Mouse (Mus musculus) forebrain, embryonic 14.5 days (tissue): Measurements from ENCODE around the gene Asna1. TPM values are rescaled to one million over a fixed set of nuclear protein-coding genes. Genes with fewer than 3 reads are reported as not detected.

Experiments
- ATAC-seq: fragments of 200-750 bp; cut with Nextera tagmentation; 2 replicates; pipeline ENCODE4 v1.8.0; 2017; ENCODE audit warnings: mild to moderate bottlenecking, moderate library complexity
- DNase-seq: peaks from one replicate; pipeline ENCODE4 v3.0.0-alpha.2; 2015; ENCODE audit warnings: low spot score
- H3K27ac ChIP-seq: fragments of 300-500 bp; sonication (generic); 2 replicates; pipeline ENCODE4 v1.5.1; 2014; ENCODE audit warnings: low read depth, mild to moderate bottlenecking, control low read depth, low read length, moderate library complexity
- H3K27me3 ChIP-seq: fragments of 300-500 bp; sonication (generic); replicated peaks from 2 replicates; pipeline ENCODE4 v1.6.1; 2014; ENCODE audit warnings: low read length, control low read depth, mixed read lengths; ENCODE audit not compliant: control insufficient read depth, insufficient read depth
- H3K36me3 ChIP-seq: fragments of 300-500 bp; sonication (generic); 2 replicates; pipeline ENCODE4 v1.6.1; 2014; ENCODE audit warnings: low read length, control low read depth; ENCODE audit not compliant: control insufficient read depth, insufficient read depth
- H3K4me1 ChIP-seq: fragments of 300-500 bp; sonication (generic); 2 replicates; pipeline ENCODE4 v1.6.1; 2014; ENCODE audit warnings: antibody characterized with exemption, low read length, control low read depth; ENCODE audit not compliant: control insufficient read depth, insufficient read depth
- H3K4me2 ChIP-seq: fragments of 300-500 bp; sonication (generic); 2 replicates; pipeline ENCODE4 v1.6.1; 2014; ENCODE audit warnings: mild to moderate bottlenecking, control low read depth, low read length
- H3K4me3 ChIP-seq: fragments of 300-500 bp; sonication (generic); 2 replicates; pipeline ENCODE4 v1.5.1; 2014; ENCODE audit warnings: low read depth, low read length, control low read depth
- H3K9ac ChIP-seq: fragments of 300-500 bp; sonication (generic); 2 replicates; pipeline ENCODE4 v1.6.1; 2014; ENCODE audit warnings: mild to moderate bottlenecking, low read length, control low read depth, moderate library complexity
- H3K9me3 ChIP-seq: fragments of 300-500 bp; sonication (generic); replicated peaks from 2 replicates; pipeline ENCODE4 v1.6.1; 2016; ENCODE audit warnings: low read length, control low read depth, mixed read lengths; ENCODE audit not compliant: control insufficient read depth
- WGBS: fragments of 180-500 bp; shearing (Covaris S2); extraction: QIAGEN DNeasy Blood & Tissue Kit; methylation state at CpG from one replicate; pipeline ENCODE4 v1.1.7; 2014; 5-methylcytosine and 5-hydroxymethylcytosine counted together
- polyA plus RNA-seq: library from polyadenylated mRNA; unstranded; fragments of >200 nt; fragmentation: Nextera tagmentation; extraction: Ambion mirVana; gene quantifications from 2 replicates; pipeline ENCODE4 v1.2.1, GENCODE M21; 2014

Gene Asna1
- polyA plus RNA-seq, 1 experiment from 2014 or later = 178 TPM

DNA sequence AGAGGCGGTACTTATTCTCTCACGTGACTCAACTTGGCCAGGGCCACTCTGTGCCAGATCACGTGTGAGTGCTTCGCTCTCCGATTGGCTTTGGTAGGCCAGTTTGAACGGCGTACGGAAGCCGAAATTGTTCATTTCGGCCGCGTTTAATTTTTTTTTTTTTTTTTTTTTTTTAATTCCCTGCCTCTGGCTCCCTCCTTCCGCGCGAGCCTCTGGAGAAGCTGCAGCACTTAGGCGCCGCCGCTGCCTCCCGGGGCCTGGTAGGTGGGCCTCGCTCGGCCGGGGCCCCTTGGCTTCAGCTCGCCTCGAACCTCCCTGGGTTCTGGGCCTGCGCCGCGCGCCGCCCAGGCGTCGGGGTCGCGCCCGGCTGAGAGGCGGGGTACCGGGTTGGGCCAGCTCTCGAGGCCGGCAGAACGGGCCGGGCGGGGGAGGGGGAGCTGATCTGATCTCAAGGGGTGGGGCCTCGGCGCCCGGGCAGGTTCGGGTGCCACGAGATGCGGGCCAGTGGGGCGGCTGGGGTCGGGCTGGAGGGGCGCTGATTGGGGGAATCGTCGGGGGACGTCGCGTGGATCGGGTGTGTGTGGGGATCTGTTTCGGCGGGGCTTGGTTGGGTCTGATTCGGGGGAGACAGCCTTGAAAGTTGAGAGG lies 11.8 kb upstream of the Asna1 start, which contains the start of gene Tnpo2:
TSS of gene Tnpo2 (plus strand) at position 198 of the 648 bp plus-strand sequence.
- DNase-seq (peak; percentile 99), ATAC-seq (peak; percentile 94)
- Histone ChIP-seq H3K36me3 (peaks cover 33% of the 10 kb centered on the region), H3K27me3 (no peaks in the 10 kb centered on the region), H3K27ac (peak within 1 kb of the TSS; percentile 99), H3K9ac (peak within 1 kb of the TSS; percentile 93), H3K4me1 (peaks cover 19% of the 10 kb centered on the region; the same call in 1 of the 2 replicates), H3K4me3 (peak within 1 kb of the TSS; percentile 80), H3K4me2 (peak within 1 kb of the TSS; percentile 96), H3K9me3 (no peaks in the 10 kb centered on the region)
- WGBS = under 1% methylated on average over 59 of the region's 59 CpGs

DNA sequence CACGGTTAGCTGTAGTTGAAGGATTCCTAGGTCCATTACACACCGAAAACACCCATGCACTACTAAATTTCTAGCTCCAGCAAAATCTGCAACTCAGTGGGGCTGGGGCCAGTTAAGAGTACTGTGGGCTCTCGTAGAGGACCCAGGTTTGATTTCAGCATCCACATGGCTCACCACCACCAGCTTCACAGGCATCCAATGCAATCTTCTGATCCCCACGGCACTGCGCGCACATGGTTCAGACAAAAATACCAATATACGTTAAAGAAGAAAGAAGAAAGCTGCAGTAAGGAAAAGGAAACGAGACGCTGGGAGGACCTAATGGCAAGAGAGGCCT lies 11.3 kb upstream of the Asna1 start:
- Histone ChIP-seq H3K27me3 (no peaks in the 10 kb centered on the region), H3K4me2 (peak overlapping the region; percentile 87), H3K36me3 (peaks cover 33% of the 10 kb centered on the region), H3K4me3 (peak overlapping the region; percentile 80), H3K27ac (peak overlapping the region; percentile 71), H3K4me1 (peaks cover 19% of the 10 kb centered on the region; the same call in 1 of the 2 replicates), H3K9me3 (no peaks in the 10 kb centered on the region), H3K9ac (peak overlapping the region; percentile 67)
- 0% methylated on average over 9 of the region's 9 CpGs for WGBS
- DNase-seq = no peak
- ATAC-seq = peak; percentile 49

DNA sequence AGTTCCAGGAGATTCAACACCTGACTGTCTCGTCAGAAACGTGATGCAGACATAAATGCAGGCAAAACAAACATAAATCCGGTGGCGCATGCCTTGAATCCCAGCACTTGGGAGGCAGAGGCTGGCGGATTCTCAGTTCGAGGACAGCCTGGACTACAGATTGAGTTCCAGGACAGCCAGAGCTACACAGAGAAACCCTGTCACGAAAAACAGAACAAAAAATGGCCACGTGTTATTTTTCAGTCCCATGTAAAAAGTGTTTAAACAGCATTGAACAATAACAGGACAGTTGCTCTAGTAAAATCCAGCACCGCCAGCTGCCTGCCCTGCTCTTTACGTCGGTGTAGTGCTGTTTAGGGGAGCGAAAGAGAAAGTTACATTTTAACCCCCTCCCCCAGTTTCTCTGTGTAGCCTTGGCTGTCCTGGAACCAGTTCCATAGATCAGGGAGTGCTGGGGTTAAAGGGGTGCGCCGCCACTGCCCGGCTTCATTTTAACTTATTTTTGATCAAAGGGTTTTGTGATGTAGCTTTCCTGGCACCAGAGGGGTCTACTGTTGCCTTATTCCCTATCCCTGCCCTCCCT lies 10.7 kb upstream of the Asna1 start:
- peaks cover 33% of the 10 kb centered on the region for H3K36me3 ChIP-seq
- peak overlapping the region; percentile 67 for H3K9ac ChIP-seq
- H3K9me3 ChIP-seq = no peaks in the 10 kb centered on the region
- peak overlapping the region; percentile 87 for H3K4me2 ChIP-seq
- H3K4me1 ChIP-seq = peaks cover 19% of the 10 kb centered on the region; the same call in 1 of the 2 replicates
- peak overlapping the region; percentile 80 for H3K4me3 ChIP-seq
- peak overlapping the region; percentile 71 for H3K27ac ChIP-seq
- peak; percentile 23 for DNase-seq
- 3% methylated on average over 15 of the region's 15 CpGs for WGBS
- H3K27me3 ChIP-seq = no peaks in the 10 kb centered on the region
- 0 out of 2 replicates have a peak, but pooled peaks have one; percentile 0 for ATAC-seq

DNA sequence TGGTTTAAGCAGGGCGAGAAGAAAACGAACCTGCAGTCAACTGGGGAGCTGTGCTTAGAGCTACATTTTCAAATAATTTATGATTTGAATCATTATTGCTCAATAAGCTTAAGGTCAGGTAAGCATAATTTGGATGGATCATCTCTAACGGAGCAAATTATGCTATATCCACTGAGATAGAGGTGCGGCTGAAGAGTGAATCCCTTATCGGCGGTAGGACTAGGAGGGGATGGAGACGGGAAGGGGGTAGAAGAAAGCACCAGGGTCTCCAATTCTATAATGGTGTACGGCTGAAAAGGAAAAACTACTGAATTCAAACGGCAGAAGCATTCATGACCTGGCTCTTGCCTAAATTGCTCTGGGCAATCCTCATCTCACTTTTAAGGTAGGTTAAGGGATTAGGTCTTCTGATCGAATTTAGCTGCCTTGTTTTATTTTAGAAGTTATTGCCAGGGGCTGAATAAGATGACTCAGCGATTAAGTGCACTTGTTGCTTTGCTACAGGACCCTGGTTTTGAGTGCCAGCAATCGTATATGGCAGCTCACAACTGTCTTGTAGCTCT lies 10.2 kb upstream of the Asna1 start:
- peaks cover 19% of the 10 kb centered on the region; the same call in 1 of the 2 replicates for H3K4me1 ChIP-seq
- ATAC-seq (no peak), DNase-seq (no peak)
- H3K36me3 ChIP-seq = peaks cover 33% of the 10 kb centered on the region
- 7% methylated on average over 12 of the region's 12 CpGs for WGBS
- peak overlapping the region; percentile 67 for H3K9ac ChIP-seq
- peak overlapping the region; percentile 87 for H3K4me2 ChIP-seq
- no peaks in the 10 kb centered on the region for H3K27me3 ChIP-seq
- H3K27ac ChIP-seq = no peak overlapping the region
- H3K9me3 ChIP-seq = no peaks in the 10 kb centered on the region
- peak overlapping the region; percentile 80 for H3K4me3 ChIP-seq

DNA sequence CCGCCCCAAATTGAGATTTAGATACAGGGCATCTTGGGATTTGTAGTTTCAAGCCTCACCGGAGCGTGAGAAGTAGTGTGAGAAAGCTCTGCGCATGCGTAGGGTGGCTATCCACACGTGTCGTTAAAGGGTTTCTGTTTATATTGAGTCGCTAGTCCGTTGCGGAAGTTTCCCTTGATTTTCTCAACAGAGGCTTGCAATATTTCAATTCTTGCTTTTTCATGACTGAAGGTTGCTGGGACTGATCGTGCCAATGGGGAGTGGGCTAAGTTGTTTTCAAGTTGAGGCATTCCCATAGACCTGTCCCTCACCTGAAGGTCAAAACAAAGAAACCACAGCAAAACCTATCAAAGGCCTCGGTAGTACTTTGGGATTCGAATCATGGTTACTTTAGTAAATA lies 9.7 kb upstream of the Asna1 start:
- Histone ChIP-seq H3K4me3 (peak overlapping the region; percentile 80), H3K36me3 (peaks cover 36% of the 10 kb centered on the region), H3K4me1 (peaks cover 19% of the 10 kb centered on the region; the same call in 1 of the 2 replicates), H3K27ac (no peak overlapping the region), H3K9me3 (no peaks in the 10 kb centered on the region), H3K9ac (peak overlapping the region; percentile 67; the same call in 1 of the 2 replicates), H3K4me2 (peak overlapping the region; percentile 87), H3K27me3 (no peaks in the 10 kb centered on the region)
- ATAC-seq = no peak
- WGBS = 2% methylated on average over 12 of the region's 13 CpGs
- peak; percentile 93 for DNase-seq

DNA sequence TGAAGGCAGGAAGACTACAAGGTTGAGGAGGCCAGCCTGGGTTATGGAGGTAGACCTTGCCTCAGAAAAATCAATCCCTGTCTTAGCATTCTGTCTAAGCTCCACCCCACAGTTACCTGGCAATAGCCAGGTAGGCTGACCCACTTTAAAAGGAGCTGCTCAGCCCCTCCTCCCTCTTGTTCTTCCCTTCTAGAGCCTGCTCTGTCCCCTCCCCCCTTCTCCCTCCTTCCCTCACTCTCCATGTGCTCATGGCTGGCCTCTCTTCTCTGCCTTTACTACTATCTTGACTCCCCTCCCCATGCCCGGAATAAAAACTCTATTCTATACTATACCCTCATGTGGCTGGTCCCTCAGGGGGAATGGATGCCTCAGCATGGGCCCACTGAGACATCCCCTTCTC lies 8.8 kb upstream of the Asna1 start:
- Histone ChIP-seq H3K4me3 (no peak overlapping the region), H3K4me2 (no peak overlapping the region), H3K27me3 (no peaks in the 10 kb centered on the region), H3K27ac (no peak overlapping the region), H3K9me3 (no peaks in the 10 kb centered on the region), H3K4me1 (peaks cover 21% of the 10 kb centered on the region), H3K36me3 (peaks cover 39% of the 10 kb centered on the region), H3K9ac (no peak overlapping the region)
- DNase-seq = no peak
- 67% methylated on average over 1 of the region's 1 CpGs for WGBS
- ATAC-seq = no peak

DNA sequence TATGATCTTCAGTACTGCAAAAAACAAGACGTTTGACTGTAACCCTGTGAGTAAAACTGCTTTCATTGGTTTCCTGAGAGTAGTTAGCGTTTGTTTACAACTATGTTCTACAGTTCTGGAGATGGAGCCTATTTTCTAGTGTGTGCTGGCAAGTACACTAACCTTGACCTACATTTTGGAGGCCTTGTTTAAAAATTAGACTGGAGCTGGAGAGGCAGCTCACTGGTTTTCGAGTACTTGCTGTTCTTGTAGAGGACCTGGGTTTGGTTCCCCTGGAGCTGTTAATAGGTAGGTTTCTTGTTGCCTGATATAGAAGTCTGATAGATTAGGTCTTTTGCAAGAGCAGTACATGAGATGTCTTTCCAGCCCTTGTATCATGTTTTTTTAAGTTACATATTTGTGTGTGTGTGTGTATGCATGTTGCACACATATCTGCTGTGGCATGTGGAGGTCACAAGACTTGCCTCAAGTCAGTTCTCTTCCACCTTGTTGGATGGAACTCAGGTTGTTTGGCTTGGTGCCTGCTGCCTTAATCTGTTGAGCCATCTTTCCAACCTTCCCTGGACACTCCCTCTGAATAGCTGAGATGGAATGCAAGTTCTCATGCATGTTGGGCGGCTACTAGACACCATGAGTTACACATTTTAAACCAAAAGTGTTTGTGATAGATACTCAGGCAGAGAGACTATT lies 7.7 kb upstream of the Asna1 start:
- 87% methylated on average over 4 of the region's 4 CpGs for WGBS
- H3K4me2 ChIP-seq = no peak overlapping the region
- no peak overlapping the region for H3K4me3 ChIP-seq
- H3K36me3 ChIP-seq = peaks cover 39% of the 10 kb centered on the region
- H3K9me3 ChIP-seq = no peaks in the 10 kb centered on the region
- H3K4me1 ChIP-seq = peaks cover 24% of the 10 kb centered on the region
- DNase-seq = no peak
- no peak for ATAC-seq
- H3K27me3 ChIP-seq = no peaks in the 10 kb centered on the region
- no peak overlapping the region for H3K27ac ChIP-seq
- no peak overlapping the region for H3K9ac ChIP-seq

DNA sequence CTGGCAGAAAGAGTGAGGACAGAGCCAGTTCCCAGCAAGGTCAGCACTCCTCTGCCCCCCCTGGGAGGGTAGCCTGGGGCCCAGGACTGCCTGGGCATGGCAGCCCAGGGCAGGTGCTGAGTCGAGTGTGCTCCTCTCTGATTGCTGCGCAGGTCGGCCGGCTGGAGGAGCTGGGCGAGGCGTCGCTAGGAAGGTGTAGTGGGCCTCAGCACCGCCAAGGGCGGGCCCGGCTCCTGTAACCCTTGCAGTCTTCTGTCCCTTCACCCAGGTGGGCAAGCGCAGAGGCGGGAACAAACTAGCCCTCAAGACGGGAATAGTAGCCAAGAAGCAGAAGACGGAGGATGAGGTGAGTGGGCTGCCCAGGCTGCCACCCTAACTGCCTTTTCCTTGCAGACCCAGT lies 4.2 kb upstream of the Asna1 start:
- no peak for ATAC-seq
- Histone ChIP-seq H3K27ac (no peak overlapping the region), H3K4me3 (no peak overlapping the region), H3K36me3 (peaks cover 39% of the 10 kb centered on the region), H3K4me2 (peak overlapping the region; percentile 92; the same call in 1 of the 2 replicates), H3K27me3 (no peaks in the 10 kb centered on the region), H3K9ac (peak overlapping the region; percentile 99; the same call in 1 of the 2 replicates), H3K9me3 (no peaks in the 10 kb centered on the region), H3K4me1 (peaks cover 21% of the 10 kb centered on the region)
- 93% methylated on average over 14 of the region's 14 CpGs for WGBS
- no peak for DNase-seq
